Mouse (Mus musculus) heart, embryonic 12.5 days (tissue): ENCODE results near the gene Nxf1. TPM values are rescaled to one million over a fixed set of nuclear protein-coding genes. Genes with fewer than 3 reads are reported as not detected.
A peak's percentile ranks its signal among the peaks of the same experiment; 100 is the strongest.

Experiments
- ATAC-seq: fragments of 200-750 bp; cut with Nextera tagmentation; 2 replicates; pipeline ENCODE4 v1.8.0; 2017; ENCODE audit warnings: moderate TSS enrichment, moderate library complexity; ENCODE audit not compliant: insufficient number of reproducible peaks, low FRiP score
- H3K27ac ChIP-seq: fragments of 300-500 bp; sonication (generic); 2 replicates; pipeline ENCODE4 v1.5.1; 2016; ENCODE audit warnings: mild to moderate bottlenecking, moderate library complexity; ENCODE audit not compliant: poor library complexity, severe bottlenecking
- H3K27me3 ChIP-seq: fragments of 300-500 bp; sonication (generic); replicated peaks from 2 replicates; pipeline ENCODE4 v1.6.1; 2016; ENCODE audit warnings: mild to moderate bottlenecking, moderate library complexity
- H3K36me3 ChIP-seq: fragments of 300-500 bp; sonication (generic); 2 replicates; pipeline ENCODE4 v1.6.1; 2016; ENCODE audit warnings: mild to moderate bottlenecking, moderate library complexity
- H3K4me1 ChIP-seq: fragments of 300-500 bp; sonication (generic); replicated peaks from 2 replicates; pipeline ENCODE4 v1.6.1; 2016; ENCODE audit warnings: mild to moderate bottlenecking
- H3K4me2 ChIP-seq: fragments of 300-500 bp; sonication (generic); 2 replicates; pipeline ENCODE4 v1.6.1; 2016; ENCODE audit warnings: mild to moderate bottlenecking, moderate library complexity
- H3K4me3 ChIP-seq: fragments of 300-500 bp; sonication (generic); 2 replicates; pipeline ENCODE4 v1.5.1; 2016; ENCODE audit warnings: mild to moderate bottlenecking
- H3K9ac ChIP-seq: fragments of 300-500 bp; sonication (generic); 2 replicates; pipeline ENCODE4 v1.6.1; 2016; ENCODE audit warnings: mild to moderate bottlenecking, moderate library complexity
- H3K9me3 ChIP-seq: fragments of 300-500 bp; sonication (generic); replicated peaks from 2 replicates; pipeline ENCODE4 v1.6.1; 2016; ENCODE audit warnings: mild to moderate bottlenecking, moderate library complexity
- WGBS: fragments of 180-500 bp; shearing (Covaris S2); methylation state at CpG from one replicate; pipeline ENCODE4 v1.1.7; 2016; 5-methylcytosine and 5-hydroxymethylcytosine counted together
- polyA plus RNA-seq: library from polyadenylated mRNA; unstranded; fragments of >200 nt; fragmentation: Nextera tagmentation; extraction: Ambion mirVana; gene quantifications from 2 replicates; pipeline ENCODE4 v1.2.1, GENCODE M21; 2016

Nxf1 gene
- polyA plus RNA-seq: 135 and 149 TPM in 2 replicates

- H3K4me2 ChIP-seq: peak within 1 kb of the TSS; percentile 88
- H3K4me3 ChIP-seq: peak within 1 kb of the TSS; percentile 94
- under 1% methylated on average over 75 of the region's 75 CpGs for WGBS
- peak within 1 kb of the TSS; percentile 91 for H3K27ac ChIP-seq
- peak within 1 kb of the TSS; percentile 95 for H3K9ac ChIP-seq
- H3K4me1 ChIP-seq: peaks cover 20% of the 10 kb centered on the region
- H3K9me3 ChIP-seq: no peaks in the 10 kb centered on the region
- H3K27me3 ChIP-seq: no peaks in the 10 kb centered on the region
- H3K36me3 ChIP-seq: peaks cover 37% of the 10 kb centered on the region
- peak; percentile 95 for ATAC-seq
Observed at GRCm38 (mm10) chr19:8756635-8757387, at the start of gene Nxf1. Gene Nxf1, plus strand, starts transcription at chr19:8757073.

- H3K4me1 ChIP-seq: peaks cover 20% of the 10 kb centered on the region
- H3K9ac ChIP-seq: no peak overlapping the region
- WGBS: 93% methylated on average over 8 of the region's 8 CpGs
- H3K9me3 ChIP-seq: no peaks in the 10 kb centered on the region
- H3K4me3 ChIP-seq: no peak overlapping the region
- ATAC-seq: no peak
- H3K27me3 ChIP-seq: no peaks in the 10 kb centered on the region
- H3K27ac ChIP-seq: no peak overlapping the region
- peaks cover 57% of the 10 kb centered on the region for H3K36me3 ChIP-seq
- no peak overlapping the region for H3K4me2 ChIP-seq
Observed at GRCm38 (mm10) chr19:8708954-8709353, 47.9 kb upstream of the Nxf1 start.

- Histone ChIP-seq H3K4me2 (0 out of 2 replicates have a peak overlapping the region, but pooled peaks have one; percentile 27), H3K27me3 (no peaks in the 10 kb centered on the region), H3K27ac (no peak overlapping the region), H3K9ac (no peak overlapping the region), H3K9me3 (no peaks in the 10 kb centered on the region), H3K4me1 (peaks cover 22% of the 10 kb centered on the region), H3K36me3 (peaks cover 57% of the 10 kb centered on the region), H3K4me3 (no peak overlapping the region)
- WGBS: 96% methylated on average over 2 of the region's 2 CpGs
- no peak for ATAC-seq
Observed at GRCm38 (mm10) chr19:8710057-8710456, 46.8 kb upstream of the Nxf1 start.

- no peaks in the 10 kb centered on the region for H3K9me3 ChIP-seq
- peak overlapping the region; percentile 80 for H3K4me2 ChIP-seq
- no peak for ATAC-seq
- peak overlapping the region; percentile 69 for H3K4me3 ChIP-seq
- WGBS: 76% methylated on average over 4 of the region's 4 CpGs
- peaks cover 22% of the 10 kb centered on the region for H3K4me1 ChIP-seq
- peak overlapping the region; percentile 91 for H3K9ac ChIP-seq
- peaks cover 54% of the 10 kb centered on the region for H3K36me3 ChIP-seq
- no peaks in the 10 kb centered on the region for H3K27me3 ChIP-seq
- H3K27ac ChIP-seq: peak overlapping the region; percentile 16; the same call in 1 of the 2 replicates
Observed at GRCm38 (mm10) chr19:8711506-8711905, 45.4 kb upstream of the Nxf1 start.

GRCm38 (mm10) chr19:8711949-8712869 lies 44.7 kb upstream of the Nxf1 start:
- 56% methylated on average over 10 of the region's 10 CpGs for WGBS
- Histone ChIP-seq H3K36me3 (peaks cover 48% of the 10 kb centered on the region), H3K4me1 (peaks cover 22% of the 10 kb centered on the region), H3K27ac (peak overlapping the region; percentile 87), H3K4me2 (peak overlapping the region; percentile 80), H3K9ac (peak overlapping the region; percentile 91), H3K27me3 (no peaks in the 10 kb centered on the region), H3K9me3 (no peaks in the 10 kb centered on the region), H3K4me3 (peak overlapping the region; percentile 69)
- no peak for ATAC-seq

GRCm38 (mm10) chr19:8712870-8713305 lies 44.0 kb upstream of the Nxf1 start:
- peak; percentile 66 for ATAC-seq

GRCm38 (mm10) chr19:8713306-8713996 lies 43.4 kb upstream of the Nxf1 start:
- Histone ChIP-seq H3K27ac (peak overlapping the region; percentile 87), H3K9ac (peak overlapping the region; percentile 91), H3K4me1 (peaks cover 22% of the 10 kb centered on the region), H3K27me3 (no peaks in the 10 kb centered on the region), H3K36me3 (peaks cover 35% of the 10 kb centered on the region), H3K4me3 (peak overlapping the region; percentile 69), H3K4me2 (peak overlapping the region; percentile 80), H3K9me3 (no peaks in the 10 kb centered on the region)
- ATAC-seq: peak; percentile 90
- WGBS: under 1% methylated on average over 51 of the region's 51 CpGs

More at GRCm38 (mm10) chr19:8712870-8713305, 44.0 kb upstream of the Nxf1 start:
- Histone ChIP-seq H3K27ac (peak overlapping the region; percentile 87), H3K4me2 (peak overlapping the region; percentile 80), H3K36me3 (peaks cover 41% of the 10 kb centered on the region), H3K9ac (peak overlapping the region; percentile 91), H3K4me3 (peak overlapping the region; percentile 69), H3K4me1 (peaks cover 22% of the 10 kb centered on the region), H3K27me3 (no peaks in the 10 kb centered on the region), H3K9me3 (no peaks in the 10 kb centered on the region)
- WGBS: under 1% methylated on average over 13 of the region's 13 CpGs

GRCm38 (mm10) chr19:8713997-8714652 lies 42.7 kb upstream of the Nxf1 start:
- H3K9ac ChIP-seq: peak overlapping the region; percentile 91
- 7% methylated on average over 13 of the region's 13 CpGs for WGBS
- ATAC-seq: peak; percentile 22; the same call in 1 of the 2 replicates
- no peaks in the 10 kb centered on the region for H3K9me3 ChIP-seq
- no peaks in the 10 kb centered on the region for H3K27me3 ChIP-seq
- H3K27ac ChIP-seq: peak overlapping the region; percentile 87
- peak overlapping the region; percentile 69 for H3K4me3 ChIP-seq
- H3K4me1 ChIP-seq: peaks cover 22% of the 10 kb centered on the region
- H3K4me2 ChIP-seq: peak overlapping the region; percentile 80
- peaks cover 29% of the 10 kb centered on the region for H3K36me3 ChIP-seq

GRCm38 (mm10) chr19:8714653-8715481 lies 42.0 kb upstream of the Nxf1 start:
- 69% methylated on average over 10 of the region's 10 CpGs for WGBS
- Histone ChIP-seq H3K4me3 (no peak overlapping the region), H3K9me3 (no peaks in the 10 kb centered on the region), H3K27me3 (no peaks in the 10 kb centered on the region), H3K4me2 (peak overlapping the region; percentile 1; the same call in 1 of the 2 replicates), H3K4me1 (peaks cover 22% of the 10 kb centered on the region), H3K9ac (no peak overlapping the region), H3K27ac (0 out of 2 replicates have a peak overlapping the region, but pooled peaks have one; percentile 1), H3K36me3 (peaks cover 21% of the 10 kb centered on the region)
- ATAC-seq: peak; percentile 68
